Comparison of ENCODE assay signal across 8 mouse cellular contexts in genomic region chrX:77638076-77638475, GRCm38 (mm10).
DNase-seq lines count a peak whose midpoint lies in the region; ATAC-seq and TF ChIP-seq lines count a peak whose summit lies in the region.

No protein-coding gene starts in this region.

- no peak overlapping the region for H3K4me3 ChIP-seq in forebrain, embryonic 15.5 days
- no peak overlapping the region for H3K4me3 ChIP-seq in forebrain, embryonic 11.5 days (ENCODE audit: low read depth, low read length)
- H3K4me3 ChIP-seq in spleen, adult 2 months (ENCODE audit: extremely low read depth, insufficient read depth, insufficient read length) = no peak overlapping the region
- no peak overlapping the region for H3K4me3 ChIP-seq in intestine, embryonic 16.5 days (ENCODE audit: low read length)
- no peak overlapping the region for H3K4me3 ChIP-seq in stomach, postnatal 0 days (ENCODE audit: low read depth, low read length)

- no peak for TF ChIP-seq EP300 in stomach, postnatal 0 days (optimal IDR thresholded peaks at IDR 0.05)

- H3K27ac ChIP-seq in forebrain, embryonic 15.5 days (replicated peaks) = no peak overlapping the region
- H3K27ac ChIP-seq in forebrain, embryonic 11.5 days (ENCODE audit: low read depth, low read length) = no peak overlapping the region
- no peak overlapping the region for H3K27ac ChIP-seq in spleen, adult 2 months (ENCODE audit: insufficient read depth, low read length)
- H3K27ac ChIP-seq in intestine, embryonic 16.5 days (ENCODE audit: low read length) = no peak overlapping the region
- H3K27ac ChIP-seq in stomach, postnatal 0 days (replicated peaks) = no peak overlapping the region

- no peak overlapping the region for H3K4me2 ChIP-seq in forebrain, embryonic 15.5 days (replicated peaks)
- no peak overlapping the region for H3K4me2 ChIP-seq in forebrain, embryonic 11.5 days (ENCODE audit: low read depth, low read length, severe bottlenecking)
- no peak overlapping the region for H3K4me2 ChIP-seq in intestine, embryonic 16.5 days (ENCODE audit: low read depth, low read length)
- no peak overlapping the region for H3K4me2 ChIP-seq in stomach, postnatal 0 days (replicated peaks; ENCODE audit: low read depth)

- H3K36me3 ChIP-seq in forebrain, embryonic 15.5 days = no peaks in the 10 kb centered on the region; the same call in 1 of the 2 replicates
- no peaks in the 10 kb centered on the region for H3K36me3 ChIP-seq in forebrain, embryonic 11.5 days (ENCODE audit: control insufficient read depth, insufficient read depth, low read length)
- H3K36me3 ChIP-seq in spleen, adult 2 months (ENCODE audit: control insufficient read depth, insufficient read depth, low read length) = no peaks in the 10 kb centered on the region; the same call in 1 of the 2 replicates
- no peaks in the 10 kb centered on the region for H3K36me3 ChIP-seq in intestine, embryonic 16.5 days (ENCODE audit: control insufficient read depth, insufficient read depth, low read length)
- H3K36me3 ChIP-seq in stomach, postnatal 0 days (ENCODE audit: control insufficient read depth, insufficient read depth, low read length) = no peaks in the 10 kb centered on the region

- TF ChIP-seq CTCF in spleen, adult 2 months (IDR thresholded peaks at IDR 0.05; ENCODE audit: extremely low read depth, insufficient read depth, insufficient read length, insufficient replicate concordance) = no peak
- peak; percentile 84 for TF ChIP-seq CTCF in stomach, postnatal 0 days (IDR thresholded peaks at IDR 0.05; ENCODE audit: low read depth)

- no peak overlapping the region for H3K9ac ChIP-seq in forebrain, embryonic 15.5 days (replicated peaks)
- no peak overlapping the region for H3K9ac ChIP-seq in forebrain, embryonic 11.5 days (ENCODE audit: low read length)
- H3K9ac ChIP-seq in intestine, embryonic 16.5 days (ENCODE audit: low read depth, low read length) = no peak overlapping the region
- H3K9ac ChIP-seq in stomach, postnatal 0 days (ENCODE audit: low read length) = no peak overlapping the region

- TF ChIP-seq POLR2A in spleen, adult 2 months (IDR thresholded peaks at IDR 0.05; ENCODE audit: low read depth, low read length) = no peak

- DNase-seq in forebrain, embryonic 11.5 days (ENCODE audit: low spot score) = no peak
- peak; percentile 16 to 34 for DNase-seq in spleen, adult 2 months (ENCODE audit: low read depth in 1 of 2, low spot score in 2 of 2)
- DNase-seq in spleen, adult 12 weeks (ENCODE audit: low spot score) = no peak
- peak; percentile 62 to 73 for DNase-seq in cerebellum, postnatal 10 days
- DNase-seq in lung, postnatal 10 days = peak; percentile 62
- DNase-seq in stomach, postnatal 0 days (ENCODE audit: low spot score) = peak; percentile 15

- no peaks in the 10 kb centered on the region for H3K27me3 ChIP-seq in forebrain, embryonic 15.5 days
- no peaks in the 10 kb centered on the region for H3K27me3 ChIP-seq in forebrain, embryonic 11.5 days (ENCODE audit: control insufficient read depth, insufficient read depth, low read length)
- no peaks in the 10 kb centered on the region for H3K27me3 ChIP-seq in spleen, adult 2 months (ENCODE audit: control insufficient read depth, insufficient read depth, low read length)
- no peaks in the 10 kb centered on the region for H3K27me3 ChIP-seq in intestine, embryonic 16.5 days (replicated peaks; ENCODE audit: control insufficient read depth, insufficient read depth, low read length)
- H3K27me3 ChIP-seq in stomach, postnatal 0 days (ENCODE audit: control insufficient read depth, insufficient read depth, low read length) = no peaks in the 10 kb centered on the region

- peak; percentile 61; the same call in 1 of the 2 replicates for ATAC-seq in forebrain, embryonic 15.5 days (replicated peaks)
- no peak for ATAC-seq in forebrain, embryonic 11.5 days (replicated peaks; ENCODE audit: low FRiP score)
- ATAC-seq in intestine, embryonic 16.5 days = peak; percentile 46; the same call in 1 of the 2 replicates
- ATAC-seq in stomach, postnatal 0 days (ENCODE audit: low FRiP score, low TSS enrichment) = no peak

- WGBS in forebrain, embryonic 15.5 days = 13% methylated on average over 3 of the region's 3 CpGs
- 22% methylated on average over 3 of the region's 3 CpGs for WGBS in forebrain, embryonic 11.5 days
- WGBS in spleen, adult 2 months = 15% methylated on average over 3 of the region's 3 CpGs
- 14% methylated on average over 3 of the region's 3 CpGs for WGBS in intestine, embryonic 16.5 days
- WGBS in stomach, postnatal 0 days = 10% methylated on average over 3 of the region's 3 CpGs

- H3K4me1 ChIP-seq in forebrain, embryonic 15.5 days = no peaks in the 10 kb centered on the region
- no peaks in the 10 kb centered on the region for H3K4me1 ChIP-seq in forebrain, embryonic 11.5 days (replicated peaks; ENCODE audit: control insufficient read depth, insufficient read depth, low read length)
- no peaks in the 10 kb centered on the region for H3K4me1 ChIP-seq in spleen, adult 2 months (ENCODE audit: control insufficient read depth, insufficient read depth, insufficient read length)
- H3K4me1 ChIP-seq in intestine, embryonic 16.5 days (ENCODE audit: control insufficient read depth, insufficient read depth, low read length) = no peaks in the 10 kb centered on the region
- no peaks in the 10 kb centered on the region for H3K4me1 ChIP-seq in stomach, postnatal 0 days (replicated peaks; ENCODE audit: control insufficient read depth, insufficient read depth)

- H3K9me3 ChIP-seq in forebrain, embryonic 15.5 days = no peaks in the 10 kb centered on the region
- H3K9me3 ChIP-seq in forebrain, embryonic 11.5 days (ENCODE audit: control insufficient read depth, low read length) = no peaks in the 10 kb centered on the region
- no peaks in the 10 kb centered on the region for H3K9me3 ChIP-seq in intestine, embryonic 16.5 days (ENCODE audit: control insufficient read depth, low read length)
- H3K9me3 ChIP-seq in stomach, postnatal 0 days (ENCODE audit: control insufficient read depth, low read length) = no peaks in the 10 kb centered on the region

Comparison
In these comparisons a context has a peak if more than half of its experiments do, and no peak if none do; other contexts are left out.
1. ATAC-seq: peak in forebrain, embryonic 15.5 days (single experiment) and intestine, embryonic 16.5 days (single experiment); none in forebrain, embryonic 11.5 days (single experiment) and stomach, postnatal 0 days (single experiment).
2. DNase-seq: peak in spleen, adult 2 months (2 of 2), cerebellum, postnatal 10 days (2 of 2), lung, postnatal 10 days (single experiment) and stomach, postnatal 0 days (single experiment); none in forebrain, embryonic 11.5 days (single experiment) and spleen, adult 12 weeks (single experiment).